Mouse (Mus musculus): ENCODE results near the gene Tmem201. TPM values are rescaled to one million over a fixed set of nuclear protein-coding genes. Genes with fewer than 3 reads are reported as not detected.

The Tmem201 gene
- polyA plus RNA-seq, 2 experiments = 3.5 to 7.2 TPM

- no peak within 1 kb of the TSS for H3K9ac ChIP-seq (replicated peaks)
- ATAC-seq (ENCODE audit: insufficient read depth) = no peak
- no peaks in the 10 kb centered on the region for H3K27me3 ChIP-seq (ENCODE audit: control insufficient read depth, insufficient read depth, low read length)
- H3K9me3 ChIP-seq (ENCODE audit: control insufficient read depth, low read length) = no peaks in the 10 kb centered on the region
- DNase-seq (ENCODE audit: low read depth in 3 of 3, low spot score in 3 of 3) = no peak
- peak within 1 kb of the TSS; percentile 20 for H3K4me2 ChIP-seq (ENCODE audit: low read depth)
- H3K27ac ChIP-seq = no peak within 1 kb of the TSS
- H3K4me3 ChIP-seq (ENCODE audit: insufficient read depth in 1 of 2, low read depth in 2 of 2, low read length in 2 of 2) = no peak within 1 kb of the TSS
- no peak for TF ChIP-seq CTCF (IDR thresholded peaks at IDR 0.05; ENCODE audit: low read depth)
- no peak for TF ChIP-seq EP300 (IDR thresholded peaks at IDR 0.05; ENCODE audit: low read depth)
- WGBS (ENCODE audit: insufficient replicate concordance) = 18% methylated on average over 19 of the region's 19 CpGs
- no peaks in the 10 kb centered on the region for H3K36me3 ChIP-seq (replicated peaks; ENCODE audit: control insufficient read depth, insufficient read depth, low read depth)
- peaks cover 2 to 9% of the 10 kb centered on the region in 2 experiments; a peak in 2 of 4 replicates for H3K4me1 ChIP-seq (replicated peaks; ENCODE audit: control insufficient read depth in 2 of 2, insufficient read depth in 2 of 2, low read length in 1 of 2)
Observed at GRCm38 (mm10) chr4:149702210-149702979, 35.4 kb downstream of the Tmem201 start, which contains the start of gene Pik3cd. Gene Pik3cd (minus strand): TSS chr4:149702571.

- TF ChIP-seq CTCF (IDR thresholded peaks at IDR 0.05; ENCODE audit: low read depth) = no peak
- TF ChIP-seq EP300 (IDR thresholded peaks at IDR 0.05; ENCODE audit: low read depth) = no peak
- no peaks in the 10 kb centered on the region for H3K27me3 ChIP-seq (ENCODE audit: control insufficient read depth, insufficient read depth, low read length)
- no peaks in the 10 kb centered on the region for H3K9me3 ChIP-seq (ENCODE audit: control insufficient read depth, low read length)
- H3K4me3 ChIP-seq (ENCODE audit: insufficient read depth in 1 of 2, low read depth in 2 of 2, low read length in 2 of 2) = no peak overlapping the region
- H3K27ac ChIP-seq = no peak overlapping the region
- ATAC-seq (ENCODE audit: insufficient read depth) (no peak), DNase-seq (ENCODE audit: low read depth in 3 of 3, low spot score in 3 of 3) (no peak)
- H3K36me3 ChIP-seq (replicated peaks; ENCODE audit: control insufficient read depth, insufficient read depth, low read depth) = no peaks in the 10 kb centered on the region
- H3K4me2 ChIP-seq (ENCODE audit: low read depth) = peak overlapping the region; percentile 20
- no peak overlapping the region for H3K9ac ChIP-seq (replicated peaks)
- H3K4me1 ChIP-seq (replicated peaks; ENCODE audit: control insufficient read depth in 2 of 2, insufficient read depth in 2 of 2, low read length in 1 of 2) = peaks cover 8 to 14% of the 10 kb centered on the region in 2 experiments; a peak in 3 of 4 replicates
- 47% methylated on average over 18 of the region's 18 CpGs for WGBS (ENCODE audit: insufficient replicate concordance)
Observed at GRCm38 (mm10) chr4:149701426-149702209, 36.2 kb downstream of the Tmem201 start.

GRCm38 (mm10) chr4:149699953-149700352 lies 37.9 kb downstream of the Tmem201 start:
- no peak overlapping the region for H3K9ac ChIP-seq (replicated peaks)
- no peaks in the 10 kb centered on the region for H3K36me3 ChIP-seq (replicated peaks; ENCODE audit: control insufficient read depth, insufficient read depth, low read depth)
- TF ChIP-seq CTCF (IDR thresholded peaks at IDR 0.05; ENCODE audit: low read depth) (no peak), EP300 (IDR thresholded peaks at IDR 0.05; ENCODE audit: low read depth) (no peak)
- DNase-seq (ENCODE audit: low read depth in 3 of 3, low spot score in 3 of 3) = no peak
- WGBS (ENCODE audit: insufficient replicate concordance) = 71% methylated on average over 4 of the region's 4 CpGs
- no peaks in the 10 kb centered on the region for H3K27me3 ChIP-seq (ENCODE audit: control insufficient read depth, insufficient read depth, low read length)
- H3K4me3 ChIP-seq (ENCODE audit: insufficient read depth in 1 of 2, low read depth in 2 of 2, low read length in 2 of 2) = no peak overlapping the region
- H3K9me3 ChIP-seq (ENCODE audit: control insufficient read depth, low read length) = no peaks in the 10 kb centered on the region
- peaks cover 8 to 12% of the 10 kb centered on the region in 2 experiments for H3K4me1 ChIP-seq (replicated peaks; ENCODE audit: control insufficient read depth in 2 of 2, insufficient read depth in 2 of 2, low read length in 1 of 2)
- no peak for ATAC-seq (ENCODE audit: insufficient read depth)
- no peak overlapping the region for H3K27ac ChIP-seq
- H3K4me2 ChIP-seq (ENCODE audit: low read depth) = no peak overlapping the region

GRCm38 (mm10) chr4:149698197-149698821 lies 39.5 kb downstream of the Tmem201 start:
- peak; percentile 75 for ATAC-seq (ENCODE audit: insufficient read depth)
- no peaks in the 10 kb centered on the region for H3K36me3 ChIP-seq (replicated peaks; ENCODE audit: control insufficient read depth, insufficient read depth, low read depth)
- peak overlapping the region; percentile 60 to 67 for H3K4me3 ChIP-seq (ENCODE audit: insufficient read depth in 1 of 2, low read depth in 2 of 2, low read length in 2 of 2)
- no peaks in the 10 kb centered on the region for H3K9me3 ChIP-seq (ENCODE audit: control insufficient read depth, low read length)
- no peak overlapping the region for H3K27ac ChIP-seq
- no peaks in the 10 kb centered on the region for H3K27me3 ChIP-seq (ENCODE audit: control insufficient read depth, insufficient read depth, low read length)
- TF ChIP-seq EP300 (IDR thresholded peaks at IDR 0.05; ENCODE audit: low read depth) = no peak
- peak; percentile 87 for TF ChIP-seq CTCF (IDR thresholded peaks at IDR 0.05; ENCODE audit: low read depth)
- peak overlapping the region; percentile 70 for H3K4me2 ChIP-seq (ENCODE audit: low read depth)
- H3K4me1 ChIP-seq (replicated peaks; ENCODE audit: control insufficient read depth in 2 of 2, insufficient read depth in 2 of 2, low read length in 1 of 2) = peaks cover 8 to 12% of the 10 kb centered on the region in 2 experiments
- H3K9ac ChIP-seq (replicated peaks) = peak overlapping the region; percentile 67
- DNase-seq (ENCODE audit: low read depth in 3 of 3, low spot score in 3 of 3) = peak in 1 of 3 experiments; percentile 38
- under 1% methylated on average over 35 of the region's 35 CpGs for WGBS (ENCODE audit: insufficient replicate concordance)

Data from liver, embryonic 14.5 days (tissue).